Mouse (Mus musculus): ENCODE data around the gene Cltb.
"Not testable (repeated sequence)": the region's sequence is repeated elsewhere in the genome, so short reads cannot be mapped to it uniquely, and the experiment has no call there.

Gene Cltb

GRCm38 (mm10) chr13:54610972-54611754, at the start of gene Cltb:
Cltb (minus strand) TSS chr13:54611344.
- DNase-seq (ENCODE audit: low spot score): no peak

- DNase-seq (ENCODE audit: low spot score): no peak
These were observed 49.7 kb upstream of the Cltb start for GRCm38 (mm10) chr13:54660877-54661276.

- DNase-seq (ENCODE audit: low spot score): no peak
These were observed 39.3 kb upstream of the Cltb start for GRCm38 (mm10) chr13:54650461-54650860.

- no peak for DNase-seq (ENCODE audit: low spot score)
These were observed 23.9 kb upstream of the Cltb start for GRCm38 (mm10) chr13:54635011-54635410.

- no peak for DNase-seq (ENCODE audit: low spot score)
These were observed 21.7 kb upstream of the Cltb start for GRCm38 (mm10) chr13:54632731-54633277.

- DNase-seq (ENCODE audit: low spot score): no peak
These were observed 18.0 kb upstream of the Cltb start for GRCm38 (mm10) chr13:54629128-54629527.

- DNase-seq (ENCODE audit: low spot score): no peak
These were observed 10.9 kb upstream of the Cltb start for GRCm38 (mm10) chr13:54621960-54622521.

GRCm38 (mm10) chr13:54621155-54621932, 10.2 kb upstream of the Cltb start, which contains the start of gene Faf2:
Faf2 (plus strand) TSS chr13:54621784.
- DNase-seq (ENCODE audit: low spot score): peak; percentile 99

GRCm38 (mm10) chr13:54616998-54617397, 5.9 kb upstream of the Cltb start:
- no peak for DNase-seq (ENCODE audit: low spot score)

- no peak for DNase-seq (ENCODE audit: low spot score)
These were observed 5.2 kb upstream of the Cltb start for GRCm38 (mm10) chr13:54616307-54616706.

- DNase-seq (ENCODE audit: low spot score): not testable (repeated sequence)
These were observed 2.0 kb upstream of the Cltb start for GRCm38 (mm10) chr13:54613141-54613540.

GRCm38 (mm10) chr13:54610613-54610971, 552 bp downstream of the Cltb start:
- DNase-seq (ENCODE audit: low spot score): no peak

GRCm38 (mm10) chr13:54609301-54609700, 1.8 kb downstream of the Cltb start:
- no peak for DNase-seq (ENCODE audit: low spot score)

- no peak for DNase-seq (ENCODE audit: low spot score)
These were observed 2.5 kb downstream of the Cltb start for GRCm38 (mm10) chr13:54608666-54609065.

- DNase-seq (ENCODE audit: low spot score): no peak
These were observed 3.1 kb downstream of the Cltb start for GRCm38 (mm10) chr13:54608002-54608401.

GRCm38 (mm10) chr13:54607204-54607603, 3.9 kb downstream of the Cltb start:
- no peak for DNase-seq (ENCODE audit: low spot score)

GRCm38 (mm10) chr13:54605426-54605825, 5.7 kb downstream of the Cltb start:
- no peak for DNase-seq (ENCODE audit: low spot score)

GRCm38 (mm10) chr13:54604221-54604620, 6.9 kb downstream of the Cltb start:
- DNase-seq (ENCODE audit: low spot score): no peak

- DNase-seq (ENCODE audit: low spot score): no peak
These were observed 7.6 kb downstream of the Cltb start for GRCm38 (mm10) chr13:54603501-54603900.

- no peak for DNase-seq (ENCODE audit: low spot score)
These were observed 8.5 kb downstream of the Cltb start for GRCm38 (mm10) chr13:54602639-54603111.

- no peak for DNase-seq (ENCODE audit: low spot score)
These were observed 12.5 kb downstream of the Cltb start for GRCm38 (mm10) chr13:54598622-54599143.

- DNase-seq (ENCODE audit: low spot score): no peak
These were observed 14.3 kb downstream of the Cltb start for GRCm38 (mm10) chr13:54596870-54597269.
